Comparison of ENCODE assay signal across 1 mouse cellular context in the genomic region with DNA sequence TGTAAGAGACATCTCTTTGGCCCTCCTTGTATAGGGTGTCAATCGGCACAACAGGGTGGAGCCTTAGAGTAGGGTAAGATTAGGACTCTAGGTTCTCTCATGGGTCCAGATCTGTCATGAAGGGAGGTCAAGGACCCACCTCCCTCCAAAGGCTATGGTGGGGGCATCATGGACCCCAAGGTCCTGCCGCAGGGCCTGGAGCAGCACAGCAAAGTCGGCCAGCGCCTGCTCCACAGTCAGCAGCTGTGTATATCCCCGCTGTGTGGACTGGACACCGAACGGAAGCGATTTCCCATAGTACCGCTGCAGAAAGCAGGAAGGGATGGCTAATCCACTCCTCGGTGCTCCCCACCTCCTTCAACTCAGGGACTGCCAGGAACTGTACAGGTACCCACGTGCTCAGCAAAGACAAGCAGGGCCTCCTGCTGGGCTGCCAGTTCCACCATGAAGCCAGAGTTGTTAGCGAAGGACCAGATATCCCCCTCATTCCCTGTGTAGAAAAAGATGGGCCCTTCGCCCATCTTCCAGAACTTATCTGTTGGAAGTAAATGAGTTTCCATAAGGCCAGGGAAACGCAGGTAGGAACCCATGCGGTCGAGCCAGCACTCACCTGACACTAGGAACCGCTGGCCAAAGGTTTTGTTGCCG.
TF ChIP-seq lines count a peak whose summit lies in the region.

No protein-coding gene starts in this region.

TF ChIP-seq in MEL, 35 proteins besides CTCF, POLR2A, EP300 and RAD21 (continued from another document):
- TF ChIP-seq E2F4 (IDR thresholded peaks at IDR 0.05; ENCODE audit: borderline replicate concordance, low read depth, low read length), result no peak
- TF ChIP-seq MXI1 (IDR thresholded peaks at IDR 0.05; ENCODE audit: low read depth, low read length), result no peak
- TF ChIP-seq MAFK (IDR thresholded peaks at IDR 0.05; ENCODE audit: borderline replicate concordance, low read depth, low read length), result no peak
